Mouse (Mus musculus) hindbrain, embryonic 12.5 days (tissue): ENCODE measurements at regions not wholly inside any gene's neighbourhood (a gene's known extent, or its start where the extent isn't known, plus 50 kb on each side); places are given as distances from the start of the nearest gene placed in this dataset.

Experiments
- ATAC-seq: fragments of 200-750 bp; cut with Nextera tagmentation; 2 replicates; pipeline ENCODE4 v1.8.0; 2017; ENCODE audit warnings: moderate TSS enrichment; ENCODE audit not compliant: low FRiP score
- H3K27ac ChIP-seq: fragments of 300-500 bp; sonication (generic); 2 replicates; pipeline ENCODE4 v1.5.1; 2016; ENCODE audit warnings: mild to moderate bottlenecking
- H3K27me3 ChIP-seq: fragments of 300-500 bp; sonication (generic); 2 replicates; pipeline ENCODE4 v1.6.1; 2016; ENCODE audit warnings: mild to moderate bottlenecking
- H3K36me3 ChIP-seq: fragments of 300-500 bp; sonication (generic); 2 replicates; pipeline ENCODE4 v1.6.1; 2016; ENCODE audit warnings: mild to moderate bottlenecking
- H3K4me1 ChIP-seq: fragments of 300-500 bp; sonication (generic); 2 replicates; pipeline ENCODE4 v1.6.1; 2016
- H3K4me2 ChIP-seq: fragments of 300-500 bp; sonication (generic); replicated peaks from 2 replicates; pipeline ENCODE4 v1.6.1; 2016; ENCODE audit warnings: mild to moderate bottlenecking
- H3K4me3 ChIP-seq: fragments of 300-500 bp; sonication (generic); 2 replicates; pipeline ENCODE4 v1.5.1; 2016; ENCODE audit warnings: mild to moderate bottlenecking
- H3K9ac ChIP-seq: fragments of 300-500 bp; sonication (generic); 2 replicates; pipeline ENCODE4 v1.6.1; 2016; ENCODE audit warnings: mild to moderate bottlenecking, moderate library complexity
- H3K9me3 ChIP-seq: fragments of 300-500 bp; sonication (generic); replicated peaks from 2 replicates; pipeline ENCODE4 v1.6.1; 2016; ENCODE audit warnings: mild to moderate bottlenecking
- WGBS: fragments of 180-500 bp; shearing (Covaris S2); methylation state at CpG from one replicate; pipeline ENCODE4 v1.1.7; 2016; 5-methylcytosine and 5-hydroxymethylcytosine counted together

DNA sequence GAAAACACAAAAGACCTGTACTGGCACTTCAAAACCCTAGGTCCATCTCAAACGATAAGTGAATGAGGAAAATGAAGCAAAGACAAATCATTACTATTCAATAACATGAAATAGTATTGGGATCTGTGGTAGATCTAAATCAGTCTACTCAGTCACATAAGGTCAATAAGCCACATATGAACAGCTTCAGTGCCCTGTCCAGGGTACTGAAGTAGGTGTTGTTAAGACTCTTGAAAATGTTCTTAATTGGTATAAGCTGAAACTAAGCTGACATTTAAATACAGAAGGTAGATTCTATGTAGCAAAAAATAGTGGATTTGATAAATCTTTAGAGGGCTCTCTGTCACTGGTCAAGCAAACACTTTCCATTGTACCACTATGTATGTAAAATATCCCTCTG is 183.8 kb downstream of the Tm4sf1 start:
- no peaks in the 10 kb centered on the region for H3K36me3 ChIP-seq
- no peak for ATAC-seq
- H3K4me2 ChIP-seq = no peak overlapping the region
- H3K9ac ChIP-seq = no peak overlapping the region
- 89% methylated on average over 1 of the region's 1 CpGs for WGBS
- no peaks in the 10 kb centered on the region for H3K9me3 ChIP-seq
- H3K4me1 ChIP-seq = no peaks in the 10 kb centered on the region
- H3K27ac ChIP-seq = no peak overlapping the region
- H3K27me3 ChIP-seq = no peaks in the 10 kb centered on the region
- H3K4me3 ChIP-seq = no peak overlapping the region

GRCm38 (mm10) chr3:57102254-57102653 is 199.5 kb downstream of the Tm4sf1 start:
- Histone ChIP-seq H3K36me3 (no peaks in the 10 kb centered on the region), H3K4me2 (no peak overlapping the region), H3K27ac (no peak overlapping the region), H3K9ac (no peak overlapping the region), H3K4me1 (no peaks in the 10 kb centered on the region), H3K9me3 (no peaks in the 10 kb centered on the region), H3K4me3 (no peak overlapping the region), H3K27me3 (no peaks in the 10 kb centered on the region)
- ATAC-seq = no peak
- WGBS = 84% methylated on average over 2 of the region's 2 CpGs

- 91% methylated on average over 1 of the region's 1 CpGs for WGBS
- no peak overlapping the region for H3K9ac ChIP-seq
- ATAC-seq = no peak
- no peaks in the 10 kb centered on the region for H3K27me3 ChIP-seq
- H3K4me2 ChIP-seq = no peak overlapping the region
- H3K9me3 ChIP-seq = no peaks in the 10 kb centered on the region
- no peak overlapping the region for H3K4me3 ChIP-seq
- H3K4me1 ChIP-seq = no peaks in the 10 kb centered on the region
- no peak overlapping the region for H3K27ac ChIP-seq
- H3K36me3 ChIP-seq = no peaks in the 10 kb centered on the region
These were observed 201.3 kb downstream of the Tm4sf1 start for GRCm38 (mm10) chr3:57100515-57100914.

- Histone ChIP-seq H3K27ac (no peak overlapping the region), H3K9me3 (no peaks in the 10 kb centered on the region), H3K36me3 (no peaks in the 10 kb centered on the region), H3K27me3 (no peaks in the 10 kb centered on the region), H3K4me1 (no peaks in the 10 kb centered on the region), H3K4me2 (no peak overlapping the region), H3K4me3 (no peak overlapping the region), H3K9ac (no peak overlapping the region)
- no peak for ATAC-seq
- 63% methylated on average over 3 of the region's 3 CpGs for WGBS
These were observed 206.9 kb downstream of the Tm4sf1 start for GRCm38 (mm10) chr3:57094936-57095335.

- H3K4me1 ChIP-seq = no peaks in the 10 kb centered on the region
- H3K4me3 ChIP-seq = no peak overlapping the region
- no peaks in the 10 kb centered on the region for H3K27me3 ChIP-seq
- H3K4me2 ChIP-seq = no peak overlapping the region
- WGBS = 94% methylated on average over 1 of the region's 1 CpGs
- no peaks in the 10 kb centered on the region for H3K9me3 ChIP-seq
- no peak overlapping the region for H3K9ac ChIP-seq
- no peak for ATAC-seq
- no peaks in the 10 kb centered on the region for H3K36me3 ChIP-seq
- H3K27ac ChIP-seq = no peak overlapping the region
These were observed 208.4 kb downstream of the Tm4sf1 start for GRCm38 (mm10) chr3:57093201-57093940.

GRCm38 (mm10) chr3:57074516-57074915 is 227.3 kb downstream of the Tm4sf1 start:
- no peak overlapping the region for H3K27ac ChIP-seq
- H3K27me3 ChIP-seq = no peaks in the 10 kb centered on the region
- no peak overlapping the region for H3K4me3 ChIP-seq
- 94% methylated on average over 1 of the region's 1 CpGs for WGBS
- no peaks in the 10 kb centered on the region for H3K36me3 ChIP-seq
- no peak overlapping the region for H3K9ac ChIP-seq
- no peak for ATAC-seq
- H3K4me1 ChIP-seq = no peaks in the 10 kb centered on the region
- H3K9me3 ChIP-seq = no peaks in the 10 kb centered on the region
- H3K4me2 ChIP-seq = no peak overlapping the region

DNA sequence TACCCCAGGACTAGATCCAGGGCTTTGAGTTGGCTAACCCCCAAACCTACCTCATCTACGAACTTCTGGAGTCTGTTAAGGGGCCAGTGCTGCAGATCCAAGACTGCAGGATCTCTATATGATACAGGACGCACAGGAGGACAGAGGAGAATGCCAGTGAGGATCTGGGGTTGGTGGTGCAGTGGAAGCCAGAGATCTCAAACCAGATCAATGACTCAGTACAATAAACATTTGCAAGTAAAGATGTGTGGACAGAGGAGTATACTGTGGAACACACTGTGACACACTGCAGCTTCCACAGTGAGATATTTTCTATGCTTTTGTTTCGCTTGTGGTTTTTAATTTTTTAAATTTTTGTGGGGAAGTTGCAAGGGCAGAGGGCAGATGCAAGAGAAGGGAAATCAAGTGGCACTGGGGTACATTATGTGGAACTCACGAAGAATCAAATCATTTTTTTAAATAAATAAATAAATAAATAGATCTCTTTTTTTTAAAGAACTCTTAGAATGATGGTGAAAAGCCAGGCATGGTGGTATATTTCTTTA is 227.8 kb downstream of the Tm4sf1 start:
- H3K27ac ChIP-seq = no peak overlapping the region
- no peaks in the 10 kb centered on the region for H3K27me3 ChIP-seq
- no peaks in the 10 kb centered on the region for H3K36me3 ChIP-seq
- no peaks in the 10 kb centered on the region for H3K9me3 ChIP-seq
- ATAC-seq = no peak
- H3K4me3 ChIP-seq = no peak overlapping the region
- no peak overlapping the region for H3K4me2 ChIP-seq
- 85% methylated on average over 4 of the region's 4 CpGs for WGBS
- no peaks in the 10 kb centered on the region for H3K4me1 ChIP-seq
- no peak overlapping the region for H3K9ac ChIP-seq

GRCm38 (mm10) chr3:57033021-57033420 is 268.8 kb downstream of the Tm4sf1 start:
- Histone ChIP-seq H3K27ac (no peak overlapping the region), H3K4me1 (no peaks in the 10 kb centered on the region), H3K9me3 (no peaks in the 10 kb centered on the region), H3K4me2 (no peak overlapping the region), H3K36me3 (no peaks in the 10 kb centered on the region), H3K4me3 (no peak overlapping the region), H3K27me3 (no peaks in the 10 kb centered on the region), H3K9ac (no peak overlapping the region)
- ATAC-seq = no peak

DNA sequence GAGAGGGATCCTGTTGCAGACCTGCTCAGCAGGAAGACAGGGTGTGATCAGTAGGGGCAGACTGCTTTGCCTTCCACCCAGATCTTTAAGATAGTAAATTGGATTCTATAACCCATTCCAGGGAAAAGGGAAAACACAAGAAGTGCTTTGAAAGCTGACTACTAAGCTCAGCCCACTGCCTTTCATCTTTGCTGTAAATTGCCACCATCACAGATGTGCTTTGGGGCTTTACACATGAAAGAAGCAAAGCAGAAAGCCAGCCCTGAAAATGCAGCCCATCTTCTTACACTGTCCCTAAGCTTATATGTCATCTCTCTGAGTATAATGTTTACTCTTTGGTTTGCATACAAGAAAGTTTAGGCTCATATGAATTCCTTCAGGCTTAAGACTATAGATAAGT is 283.6 kb downstream of the Tm4sf1 start:
- Histone ChIP-seq H3K4me3 (no peak overlapping the region), H3K9ac (no peak overlapping the region), H3K4me2 (no peak overlapping the region), H3K36me3 (no peaks in the 10 kb centered on the region), H3K27me3 (no peaks in the 10 kb centered on the region), H3K27ac (no peak overlapping the region), H3K9me3 (no peaks in the 10 kb centered on the region), H3K4me1 (no peaks in the 10 kb centered on the region)
- no peak for ATAC-seq

- no peaks in the 10 kb centered on the region for H3K36me3 ChIP-seq
- ATAC-seq = peak; percentile 86
- peak overlapping the region; percentile 40 for H3K27ac ChIP-seq
- H3K9ac ChIP-seq = no peak overlapping the region
- H3K9me3 ChIP-seq = no peaks in the 10 kb centered on the region
- no peak overlapping the region for H3K4me3 ChIP-seq
- H3K4me2 ChIP-seq = no peak overlapping the region
- H3K4me1 ChIP-seq = peaks cover 7% of the 10 kb centered on the region; the same call in 1 of the 2 replicates
- WGBS = 68% methylated on average over 2 of the region's 2 CpGs
- H3K27me3 ChIP-seq = no peaks in the 10 kb centered on the region
These were observed 320.5 kb downstream of the Tm4sf1 start for GRCm38 (mm10) chr3:56981305-56981660.

GRCm38 (mm10) chr3:56980593-56981304 is 321.0 kb downstream of the Tm4sf1 start:
- Histone ChIP-seq H3K9me3 (no peaks in the 10 kb centered on the region), H3K27me3 (no peaks in the 10 kb centered on the region), H3K36me3 (no peaks in the 10 kb centered on the region), H3K4me1 (peaks cover 7% of the 10 kb centered on the region; the same call in 1 of the 2 replicates), H3K4me2 (no peak overlapping the region), H3K9ac (no peak overlapping the region), H3K4me3 (no peak overlapping the region), H3K27ac (peak overlapping the region; percentile 40)
- 51% methylated on average over 3 of the region's 3 CpGs for WGBS
- peak; percentile 95 for ATAC-seq

DNA sequence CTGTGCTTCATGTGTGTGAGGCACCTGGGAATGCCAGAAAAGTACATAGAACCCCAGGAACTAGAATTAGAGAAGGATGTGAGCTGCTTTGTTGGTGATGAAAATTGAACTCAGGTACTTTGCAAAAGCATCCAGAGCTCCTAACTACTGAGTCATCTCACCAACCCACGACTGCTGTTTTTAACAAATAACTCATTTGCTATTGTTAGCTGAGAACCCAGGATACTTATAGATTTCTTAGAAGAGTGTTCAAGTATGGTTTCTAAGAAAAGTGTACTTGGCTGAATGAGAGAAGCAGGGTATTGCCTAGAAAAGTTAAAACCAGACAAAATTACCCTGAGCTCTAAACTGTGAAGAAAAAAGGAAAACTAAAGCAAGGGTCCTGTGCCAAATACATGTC is 335.8 kb downstream of the Tm4sf1 start:
- Histone ChIP-seq H3K9me3 (no peaks in the 10 kb centered on the region), H3K9ac (no peak overlapping the region), H3K36me3 (no peaks in the 10 kb centered on the region), H3K4me3 (no peak overlapping the region), H3K4me1 (0 out of 2 replicates have a peak, but pooled peaks cover 10% of the 10 kb centered on the region), H3K27me3 (no peaks in the 10 kb centered on the region), H3K4me2 (no peak overlapping the region), H3K27ac (no peak overlapping the region)
- ATAC-seq = no peak
- WGBS = 61% methylated on average over 1 of the region's 1 CpGs

GRCm38 (mm10) chr3:56965444-56965843 is 336.3 kb downstream of the Tm4sf1 start:
- Histone ChIP-seq H3K4me1 (0 out of 2 replicates have a peak, but pooled peaks cover 10% of the 10 kb centered on the region), H3K4me2 (no peak overlapping the region), H3K9ac (no peak overlapping the region), H3K27me3 (no peaks in the 10 kb centered on the region), H3K4me3 (no peak overlapping the region), H3K36me3 (no peaks in the 10 kb centered on the region), H3K27ac (no peak overlapping the region), H3K9me3 (no peaks in the 10 kb centered on the region)
- ATAC-seq = no peak
- 88% methylated on average over 2 of the region's 2 CpGs for whole genome bisulfite sequencing
